Mouse (Mus musculus) MEL (cell line): ENCODE measurements around the gene Cpsf4l. TPM values are rescaled to one million over a fixed set of nuclear protein-coding genes. Genes with fewer than 3 reads are reported as not detected.

Experiments
- DNase-seq: peaks from one replicate; pipeline ENCODE4 v3.0.0; 2011; ENCODE audit warnings: low read depth, low spot score
- H3K27ac ChIP-seq: 2 replicates; pipeline ENCODE4 v1.5.1; 2012; ENCODE audit warnings: low read depth, mild to moderate bottlenecking, control low read depth, low read length, moderate library complexity; ENCODE audit not compliant: control insufficient read depth
- H3K27me3 ChIP-seq, 2 experiments: fragments of 150-350 bp in 1 of 2; sonication (generic) in 1 of 2; 2 replicates each; pipeline ENCODE4 v1.6.1; 2012; ENCODE audit warnings: low read length in 2 of 2, mild to moderate bottlenecking in 2 of 2, improper control_type of control experiment in 1 of 2, moderate library complexity in 1 of 2; ENCODE audit not compliant: insufficient read depth in 2 of 2, control insufficient read depth in 1 of 2
- H3K36me3 ChIP-seq, 2 experiments: 2 replicates each; pipeline ENCODE4 v1.6.1; 2012 to 2014; ENCODE audit warnings: low read length in 2 of 2, improper control_type of control experiment in 1 of 2, inconsistent platforms in 1 of 2, mild to moderate bottlenecking in 1 of 2; ENCODE audit not compliant: insufficient read depth in 2 of 2, control insufficient read depth in 1 of 2
- H3K4me1 ChIP-seq, 2 experiments: fragments of 150-350 bp in 1 of 2; sonication (generic) in 1 of 2; 2 replicates each; pipeline ENCODE4 v1.6.1; 2012; ENCODE audit warnings: low read length in 2 of 2, improper control_type of control experiment in 1 of 2, mild to moderate bottlenecking in 1 of 2; ENCODE audit not compliant: insufficient read depth in 2 of 2, control insufficient read depth in 1 of 2
- H3K4me3 ChIP-seq, 2 experiments: fragments of 150-350 bp in 1 of 2; sonication (generic) in 1 of 2; 2 replicates each; pipeline ENCODE4 v1.5.1; 2012; ENCODE audit warnings: low read depth in 2 of 2, low read length in 2 of 2, mild to moderate bottlenecking in 2 of 2, moderate library complexity in 2 of 2, control low read depth in 1 of 2, improper control_type of control experiment in 1 of 2; ENCODE audit not compliant: control insufficient read depth in 1 of 2, insufficient read depth in 1 of 2
- H3K79me2 ChIP-seq: 2 replicates; pipeline ENCODE4 v1.6.1; 2012; ENCODE audit warnings: mild to moderate bottlenecking, low read length, moderate library complexity; ENCODE audit not compliant: control insufficient read depth, poor library complexity, insufficient read depth
- H3K9ac ChIP-seq: 2 replicates; pipeline ENCODE4 v1.6.1; 2012; ENCODE audit warnings: low read depth, mild to moderate bottlenecking, control low read depth, low read length, moderate library complexity; ENCODE audit not compliant: control insufficient read depth, poor library complexity, severe bottlenecking
- H3K9me3 ChIP-seq: fragments of 150-350 bp; sonication (generic); replicated peaks from 2 replicates; pipeline ENCODE4 v1.6.1; 2012; ENCODE audit warnings: mild to moderate bottlenecking, low read length, improper control_type of control experiment, moderate library complexity; ENCODE audit not compliant: insufficient read depth
- CHD2 ChIP-seq: IDR thresholded peaks from 2 replicates; pipeline ENCODE4 v1.6.1; 2011; ENCODE audit warnings: low read length, improper control_type of control experiment
- CTCF ChIP-seq, 3 experiments: IDR thresholded peaks in 2 of 3; conservative IDR thresholded peaks in 1 of 3; 2 replicates each; pipeline ENCODE4 v1.5.1; 2011 to 2012; ENCODE audit warnings: low read length in 3 of 3, low read depth in 2 of 3, mild to moderate bottlenecking in 2 of 3, improper control_type of control experiment in 1 of 3, inconsistent platforms in 1 of 3, mixed read lengths in 1 of 3, moderate library complexity in 1 of 3; ENCODE audit not compliant: control insufficient read depth in 1 of 3, insufficient read depth in 1 of 3, poor library complexity in 1 of 3, severe bottlenecking in 1 of 3
- ELF1 ChIP-seq: IDR thresholded peaks from 2 replicates; pipeline ENCODE4 v1.6.1; 2014; ENCODE audit warnings: low read depth, mild to moderate bottlenecking, inconsistent platforms, low read length, improper control_type of control experiment, moderate library complexity
- EP300 ChIP-seq, 2 experiments: IDR thresholded peaks; 2 replicates each; pipeline ENCODE4 v1.6.1; 2011; ENCODE audit warnings: improper control_type of control experiment in 2 of 2, low read length in 2 of 2, low read depth in 1 of 2, mild to moderate bottlenecking in 1 of 2
- ETS1 ChIP-seq: IDR thresholded peaks from 2 replicates; pipeline ENCODE4 v1.6.1; 2012; ENCODE audit warnings: low read depth, mild to moderate bottlenecking, inconsistent platforms, low read length, improper control_type of control experiment, moderate library complexity
- GABPA ChIP-seq: IDR thresholded peaks from 2 replicates; pipeline ENCODE4 v1.6.1; 2012; ENCODE audit warnings: low read depth, mild to moderate bottlenecking, inconsistent platforms, low read length, improper control_type of control experiment, moderate library complexity
- GATA1 ChIP-seq: IDR thresholded peaks from 2 replicates; pipeline ENCODE4 v1.6.1; 2011; ENCODE audit warnings: low read depth, low read length, improper control_type of control experiment
- JUND ChIP-seq: IDR thresholded peaks from 2 replicates; pipeline ENCODE4 v1.6.1; 2011; ENCODE audit warnings: low read depth, mild to moderate bottlenecking, improper control_type of control experiment, low read length
- MAFK ChIP-seq: IDR thresholded peaks from 2 replicates; pipeline ENCODE4 v1.6.1; 2011; ENCODE audit warnings: low read depth, mild to moderate bottlenecking, low read length, improper control_type of control experiment, borderline replicate concordance
- MAX ChIP-seq: IDR thresholded peaks from 2 replicates; pipeline ENCODE4 v1.6.1; 2011; ENCODE audit warnings: low read length, improper control_type of control experiment
- MAZ ChIP-seq: IDR thresholded peaks from 2 replicates; pipeline ENCODE4 v1.6.1; 2012; ENCODE audit warnings: low read depth, mild to moderate bottlenecking, inconsistent platforms, low read length, improper control_type of control experiment
- MEF2A ChIP-seq: IDR thresholded peaks from 2 replicates; pipeline ENCODE4 v1.6.1; 2014; ENCODE audit warnings: low read depth, mild to moderate bottlenecking, inconsistent platforms, low read length, improper control_type of control experiment; ENCODE audit not compliant: poor library complexity, insufficient replicate concordance, severe bottlenecking; ENCODE audit errors: extremely low read depth
- MXI1 ChIP-seq: IDR thresholded peaks from 2 replicates; pipeline ENCODE4 v1.6.1; 2011; ENCODE audit warnings: mild to moderate bottlenecking, low read depth, low read length, improper control_type of control experiment
- MYB ChIP-seq: IDR thresholded peaks from 2 replicates; pipeline ENCODE4 v1.6.1; 2011; ENCODE audit warnings: mild to moderate bottlenecking, low read depth, low read length, improper control_type of control experiment
- NRF1 ChIP-seq: IDR thresholded peaks from 2 replicates; pipeline ENCODE4 v1.6.1; 2014; ENCODE audit warnings: low read depth, mild to moderate bottlenecking, inconsistent platforms, low read length, improper control_type of control experiment, moderate library complexity; ENCODE audit not compliant: poor library complexity, insufficient read depth, severe bottlenecking
- POLR2A ChIP-seq, 2 experiments: IDR thresholded peaks; 2 replicates each; pipeline ENCODE4 v1.6.1; 2011 to 2012; ENCODE audit warnings: low read length in 2 of 2, mild to moderate bottlenecking in 2 of 2, control low read depth in 1 of 2, improper control_type of control experiment in 1 of 2, low read depth in 1 of 2, moderate library complexity in 1 of 2; ENCODE audit not compliant: control insufficient read depth in 1 of 2, insufficient read depth in 1 of 2, poor library complexity in 1 of 2
- POLR2AphosphoS2 ChIP-seq: IDR thresholded peaks from 2 replicates; pipeline ENCODE4 v1.6.1; 2011; ENCODE audit warnings: low read length, improper control_type of control experiment
- POLR2AphosphoS5 ChIP-seq: IDR thresholded peaks from 2 replicates; pipeline ENCODE4 v1.6.1; 2012; ENCODE audit warnings: low read depth, borderline replicate concordance, mild to moderate bottlenecking, inconsistent platforms, low read length, moderate library complexity, mixed read lengths
- RAD21 ChIP-seq: IDR thresholded peaks from 2 replicates; pipeline ENCODE4 v1.6.1; 2011; ENCODE audit warnings: mild to moderate bottlenecking, low read depth, low read length, improper control_type of control experiment
- RCOR1 ChIP-seq: IDR thresholded peaks from 2 replicates; pipeline ENCODE4 v1.6.1; 2012; ENCODE audit warnings: low read depth, mild to moderate bottlenecking, inconsistent platforms, low read length, improper control_type of control experiment
- SIN3A ChIP-seq: IDR thresholded peaks from 2 replicates; pipeline ENCODE4 v1.6.1; 2012; ENCODE audit warnings: low read length, improper control_type of control experiment, inconsistent platforms
- TBP ChIP-seq: IDR thresholded peaks from 2 replicates; pipeline ENCODE4 v1.8.0; 2011; ENCODE audit warnings: low read depth, low read length, improper control_type of control experiment
- UBTF ChIP-seq: IDR thresholded peaks from 2 replicates; pipeline ENCODE4 v1.6.1; 2012; ENCODE audit warnings: low read depth, mild to moderate bottlenecking, inconsistent platforms, low read length, improper control_type of control experiment, moderate library complexity, borderline replicate concordance; ENCODE audit not compliant: insufficient read depth
- ZMIZ1 ChIP-seq: IDR thresholded peaks from 2 replicates; pipeline ENCODE4 v1.6.1; 2012; ENCODE audit warnings: low read depth, mild to moderate bottlenecking, inconsistent platforms, low read length, improper control_type of control experiment, moderate library complexity
- polyA plus RNA-seq, 2 experiments: library from polyadenylated mRNA; stranded (reverse) in 1 of 2; unstranded in 1 of 2; fragments of >175 nt in 1 of 2; fragments of >200 nt in 1 of 2; gene quantifications; 2 replicates each; pipeline versions ENCODE4 v1.2.1 to v1.2.4; 2012; ENCODE audit warnings: low replicate concordance in 2 of 2, low read depth in 1 of 2; ENCODE audit not compliant: insufficient read length in 2 of 2, insufficient read depth in 1 of 2, missing spikeins in 1 of 2
- total RNA-seq: library from RNA; depleted of rRNA; stranded (reverse); fragments of 300-350 nt; gene quantifications from 2 replicates; pipeline ENCODE4 v1.2.3, GENCODE M21; 2012

Gene Cpsf4l
- total and polyA plus RNA-seq, 3 experiments = 0.70 TPM; not detected in 2

DNA sequence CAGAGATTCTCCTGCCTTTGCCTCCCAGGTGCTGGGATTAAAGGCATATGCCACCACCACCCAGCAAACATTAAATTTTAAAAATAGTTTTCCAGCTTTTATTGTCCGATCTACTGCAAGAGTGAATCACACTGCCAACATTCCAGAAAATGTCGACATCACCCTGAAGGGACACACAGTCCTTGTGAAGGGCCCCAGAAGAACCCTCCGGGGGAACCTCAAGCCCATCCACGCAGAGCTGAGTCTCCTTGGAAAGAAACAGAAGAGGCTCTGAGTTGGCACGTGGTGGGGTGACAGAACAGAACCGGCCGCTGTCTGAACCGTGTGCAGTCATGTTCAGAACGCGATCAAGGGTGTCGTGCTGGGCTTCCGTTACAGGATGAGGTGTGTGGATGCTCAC, 46.8 kb upstream of the Cpsf4l start:
- Histone ChIP-seq H3K27ac (no peak overlapping the region), H3K9ac (no peak overlapping the region), H3K4me3 (no peak overlapping the region), H3K79me2 (peaks cover 4% of the 10 kb centered on the region; the same call in 1 of the 2 replicates), H3K27me3 (no peaks in the 10 kb centered on the region), H3K36me3 (peaks cover 0 to 3% of the 10 kb centered on the region in 2 experiments; a peak in 2 of 4 replicates)
- DNase-seq = no peak
- TF ChIP-seq EP300 (IDR thresholded peaks at IDR 0.05; ENCODE audit: low read depth in 1 of 2, low read length in 2 of 2) (no peak), CTCF (IDR thresholded peaks at IDR 0.05 in 2 of 3, conservative IDR thresholded peaks at IDR 0.05 in 1 of 3; ENCODE audit: control insufficient read depth in 1 of 3, insufficient read depth in 1 of 3, low read depth in 2 of 3, low read length in 3 of 3, poor library complexity in 1 of 3, severe bottlenecking in 1 of 3) (no peak), NRF1 (no peak), UBTF (no peak), MYB (no peak), SIN3A (no peak), RCOR1 (no peak), TBP (no peak), ZMIZ1 (no peak), CHD2 (no peak), RAD21 (no peak), MAFK (no peak), GABPA (no peak), JUND (no peak), MAX (no peak), MXI1 (no peak), POLR2AphosphoS5 (no peak), POLR2A (IDR thresholded peaks at IDR 0.05; ENCODE audit: control insufficient read depth in 1 of 2, insufficient read depth in 1 of 2, low read depth in 1 of 2, low read length in 2 of 2, poor library complexity in 1 of 2) (no peak)
- TF ChIP-seq, all 39 proteins: peak for 0
- H3K4me1 ChIP-seq = no peaks in the 10 kb centered on the region
- no peaks in the 10 kb centered on the region for H3K9me3 ChIP-seq

DNA sequence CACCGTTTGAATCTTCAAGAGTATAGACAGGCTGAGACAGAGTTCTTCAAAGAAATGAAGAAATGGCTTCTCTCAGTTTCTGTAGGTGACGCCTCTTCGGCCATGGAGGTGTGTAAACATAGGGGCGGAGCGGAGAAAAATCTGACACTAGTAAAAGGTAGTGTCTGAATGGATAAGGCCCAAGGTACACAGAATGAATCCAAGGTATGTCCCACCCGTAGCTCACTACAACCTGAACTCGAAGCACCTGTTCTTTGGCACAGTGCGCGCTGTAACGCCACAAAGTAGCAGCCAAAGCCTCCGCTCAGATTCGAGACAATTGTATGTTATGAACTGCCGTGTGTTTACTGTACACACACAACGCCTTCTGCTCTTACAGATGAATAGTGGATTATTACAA, 46.1 kb upstream of the Cpsf4l start:
- H3K79me2 ChIP-seq = peaks cover 10% of the 10 kb centered on the region
- TF ChIP-seq MEF2A (no peak), POLR2A (IDR thresholded peaks at IDR 0.05; ENCODE audit: control insufficient read depth in 1 of 2, insufficient read depth in 1 of 2, low read depth in 1 of 2, low read length in 2 of 2, poor library complexity in 1 of 2) (no peak), MXI1 (no peak), MAZ (no peak), UBTF (no peak), POLR2AphosphoS2 (no peak), RAD21 (no peak), POLR2AphosphoS5 (no peak), GATA1 (no peak), ELF1 (no peak), ETS1 (no peak), EP300 (IDR thresholded peaks at IDR 0.05; ENCODE audit: low read depth in 1 of 2, low read length in 2 of 2) (no peak), SIN3A (no peak)
- no peaks in the 10 kb centered on the region for H3K9me3 ChIP-seq
- no peak overlapping the region for H3K4me3 ChIP-seq
- no peak for DNase-seq
- H3K36me3 ChIP-seq = peaks cover 0 to 3% of the 10 kb centered on the region in 2 experiments; a peak in 2 of 4 replicates
- H3K4me1 ChIP-seq = no peaks in the 10 kb centered on the region
- no peak overlapping the region for H3K9ac ChIP-seq
- no peak overlapping the region for H3K27ac ChIP-seq
- no peaks in the 10 kb centered on the region for H3K27me3 ChIP-seq
